Mouse (Mus musculus): ENCODE data around the gene Tmem254c. TPM values are rescaled to one million over a fixed set of nuclear protein-coding genes. Genes with fewer than 3 reads are reported as not detected.
A peak's percentile ranks its signal among the peaks of the same experiment; 100 is the strongest.
"Not testable (repeated sequence)": the region's sequence is repeated elsewhere in the genome, so short reads cannot be mapped to it uniquely, and the experiment has no call there.

The Tmem254c gene
- total RNA-seq (2015; ENCODE audit: low replicate concordance): 1.2 and 24.5 TPM in 2 replicates
- 3.3 and 11.2 TPM in 2 replicates for total RNA-seq (2017; ENCODE audit: low replicate concordance)

DNA sequence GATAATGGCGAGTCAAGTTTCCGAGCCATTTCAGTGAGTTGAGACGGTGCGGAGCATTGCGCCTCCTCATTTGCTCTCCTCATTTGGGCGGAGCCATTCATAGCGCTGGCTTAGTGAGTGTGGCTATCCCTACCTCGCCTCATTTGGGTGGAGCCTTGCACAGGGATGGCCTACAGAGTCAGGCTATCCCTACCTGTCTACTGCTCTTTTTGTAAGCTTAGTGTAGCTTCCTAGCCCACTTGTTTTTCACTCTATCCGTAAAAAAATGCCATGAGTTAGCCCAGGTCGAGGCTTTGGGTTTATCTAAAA is at the start of gene Tmem254c:
Gene Tmem254c (minus strand): TSS at position 31 of the 309 bp plus-strand sequence.
- ATAC-seq (replicated peaks; ENCODE audit: low FRiP score, poor library complexity, severe bottlenecking): peak; percentile 91

DNA sequence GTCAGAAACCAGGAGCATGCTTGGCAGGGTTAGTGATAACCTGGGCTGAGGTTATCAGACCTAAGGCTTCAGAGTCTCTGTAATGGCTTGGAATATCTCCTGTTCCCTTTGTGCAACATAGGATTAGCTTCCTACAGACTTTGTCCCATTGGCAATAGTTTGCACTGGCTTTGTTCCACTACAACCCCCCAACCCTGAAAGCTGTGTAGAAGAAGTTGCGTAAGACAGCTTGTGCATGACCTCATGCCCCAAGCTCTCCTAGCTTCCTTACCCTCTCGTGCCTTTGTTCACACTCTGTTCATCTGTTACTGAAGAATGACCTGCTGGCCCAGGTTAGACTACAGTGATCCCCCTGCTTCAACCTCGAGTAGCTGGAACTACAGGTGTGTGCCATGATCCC is 30.5 kb upstream of the Tmem254c start:
- not testable (repeated sequence) for ATAC-seq (replicated peaks; ENCODE audit: low FRiP score, poor library complexity, severe bottlenecking)

DNA sequence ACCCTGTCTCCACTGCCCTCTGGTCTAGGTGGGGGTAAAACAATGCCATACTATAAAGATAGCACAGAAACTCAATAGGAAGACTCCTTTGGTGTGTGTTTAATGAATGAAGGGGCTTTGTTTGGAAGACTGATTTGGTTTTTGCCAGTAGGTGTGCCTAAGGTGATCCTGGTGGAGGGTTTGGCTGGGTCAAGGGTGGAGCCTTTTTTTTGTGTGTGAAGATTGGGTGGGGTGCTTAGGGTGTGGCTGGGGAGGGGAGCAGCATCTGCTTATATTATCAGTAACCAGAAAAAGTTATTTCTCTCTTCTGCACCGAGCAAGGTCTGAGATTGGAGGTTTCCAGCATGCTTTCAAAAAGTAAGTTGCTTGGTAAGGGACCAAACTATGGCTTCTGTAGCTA is 14.8 kb upstream of the Tmem254c start, which contains the start of gene Cphx3:
Gene Cphx3 (plus strand): TSS at position 301 of the 400 bp plus-strand sequence.
- not testable (repeated sequence) for ATAC-seq (replicated peaks; ENCODE audit: low FRiP score, poor library complexity, severe bottlenecking)

DNA sequence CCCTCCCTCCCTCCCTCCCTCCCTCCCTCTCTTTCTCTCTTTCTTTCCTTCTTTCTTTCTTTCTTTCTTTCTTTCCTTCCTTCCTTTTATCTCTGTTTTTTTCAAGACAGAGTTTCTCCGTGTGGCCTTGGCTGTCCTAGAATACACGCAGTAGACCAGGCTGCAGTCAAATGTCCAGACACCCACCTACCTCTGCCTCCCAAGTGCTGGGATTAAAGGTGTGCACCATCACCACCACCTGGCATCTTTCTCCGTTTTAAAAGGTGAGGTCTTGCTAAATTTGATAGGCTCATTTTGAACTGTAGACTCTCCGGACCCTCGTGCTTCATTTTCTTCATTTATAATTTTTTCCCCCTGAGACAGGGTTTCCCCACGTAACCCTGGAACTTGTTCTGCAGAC is 14.1 kb upstream of the Tmem254c start, which contains the start of gene Cphx2:
Gene Cphx2 (plus strand): TSS at position 301 of the 400 bp plus-strand sequence.
- not testable (repeated sequence) for ATAC-seq (replicated peaks; ENCODE audit: low FRiP score, poor library complexity, severe bottlenecking)

DNA sequence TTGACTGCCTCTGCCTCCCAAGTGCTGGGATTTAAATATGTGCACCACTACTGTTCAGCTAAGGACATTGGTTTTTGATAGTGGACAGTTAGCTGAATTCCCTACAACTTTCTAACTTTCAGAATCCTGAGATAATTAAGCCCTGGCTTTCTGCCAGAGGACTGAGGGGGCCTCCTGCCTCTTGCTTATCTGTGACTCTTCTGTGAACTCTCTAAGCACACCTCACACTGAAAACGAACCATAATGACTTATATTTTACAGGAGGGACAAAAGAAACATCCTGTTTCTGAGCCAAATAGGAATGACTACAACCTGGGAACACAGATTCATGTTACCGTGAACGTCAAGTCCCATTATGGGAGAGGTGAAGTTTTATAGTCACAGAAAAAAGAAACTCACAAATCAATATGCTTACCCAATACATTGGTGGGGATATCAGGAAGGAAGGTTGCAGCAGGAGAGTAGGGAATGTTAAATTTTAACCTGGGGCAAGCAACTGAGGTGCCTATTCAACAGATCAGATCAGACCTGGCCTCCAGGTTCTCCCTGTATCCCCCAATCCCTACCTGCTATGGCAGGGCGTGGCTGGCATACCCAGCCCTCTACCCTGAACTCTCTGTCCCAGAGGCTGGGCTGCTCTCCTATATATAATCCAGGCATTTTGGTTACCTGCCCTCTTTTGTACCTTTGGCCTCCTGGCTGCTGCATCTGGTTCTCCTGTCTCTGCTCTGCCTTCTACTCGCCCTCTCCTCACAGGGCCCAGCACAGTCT is 9.7 kb upstream of the Tmem254c start:
- ATAC-seq (replicated peaks; ENCODE audit: low FRiP score, poor library complexity, severe bottlenecking): not testable (repeated sequence)

DNA sequence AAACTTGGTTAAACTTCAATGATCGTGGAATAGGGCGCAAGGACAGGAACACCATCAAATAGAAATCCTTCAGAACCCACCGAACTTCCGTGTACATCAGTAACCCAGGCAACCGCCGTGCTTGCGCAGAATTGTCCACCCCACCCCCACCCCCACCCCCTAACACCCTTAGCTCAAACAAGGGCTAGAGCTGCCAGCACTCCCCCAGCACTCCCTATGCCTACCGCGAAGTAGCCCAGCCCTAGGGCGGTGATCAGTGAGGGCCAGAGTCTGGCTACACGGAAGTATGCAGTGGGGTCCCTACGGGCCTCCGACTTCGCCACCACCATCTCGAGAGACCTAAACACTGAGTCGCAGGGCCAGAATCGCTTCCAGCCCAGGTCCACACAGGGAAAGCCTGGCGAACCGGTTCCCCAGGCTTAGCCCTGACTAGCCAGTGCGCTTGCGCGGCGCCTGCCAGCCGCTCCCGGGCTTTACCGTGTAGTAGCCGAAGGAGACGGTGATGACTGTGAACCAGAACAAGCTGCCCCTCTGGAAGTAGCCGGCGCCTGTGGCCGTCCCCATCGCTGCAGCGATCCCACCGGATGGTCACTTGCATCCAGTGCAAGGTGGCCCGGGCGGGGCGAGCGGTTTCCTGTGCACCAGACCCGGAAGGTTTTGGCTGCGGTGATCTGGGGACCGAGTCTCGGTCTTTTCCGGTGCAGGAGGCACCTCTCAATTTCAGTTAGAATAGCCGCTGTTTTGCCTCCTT is 406 bp downstream of the Tmem254c start:
- ATAC-seq (replicated peaks; ENCODE audit: low FRiP score, poor library complexity, severe bottlenecking): peak; percentile 43; the same call in 1 of the 2 replicates

DNA sequence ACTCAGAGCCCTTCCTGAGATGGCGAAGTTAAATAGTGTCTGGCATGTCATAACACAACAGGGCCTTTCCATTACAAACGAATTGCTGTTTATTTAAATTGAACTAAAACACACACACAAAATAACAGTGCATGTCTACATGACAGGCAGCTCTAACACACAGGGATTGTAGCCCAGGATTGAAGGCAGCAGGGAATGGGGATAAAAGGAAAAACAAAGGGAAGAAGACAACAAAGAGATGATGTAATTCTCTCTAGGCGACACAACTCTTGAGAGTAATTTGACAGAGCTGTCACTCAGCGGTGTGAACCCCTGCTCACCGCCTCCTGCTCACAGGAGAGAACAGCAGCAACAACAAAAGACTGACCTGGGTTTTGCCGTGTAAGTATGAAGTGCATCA is 7.8 kb downstream of the Tmem254c start:
- not testable (repeated sequence) for ATAC-seq (replicated peaks; ENCODE audit: low FRiP score, poor library complexity, severe bottlenecking)

DNA sequence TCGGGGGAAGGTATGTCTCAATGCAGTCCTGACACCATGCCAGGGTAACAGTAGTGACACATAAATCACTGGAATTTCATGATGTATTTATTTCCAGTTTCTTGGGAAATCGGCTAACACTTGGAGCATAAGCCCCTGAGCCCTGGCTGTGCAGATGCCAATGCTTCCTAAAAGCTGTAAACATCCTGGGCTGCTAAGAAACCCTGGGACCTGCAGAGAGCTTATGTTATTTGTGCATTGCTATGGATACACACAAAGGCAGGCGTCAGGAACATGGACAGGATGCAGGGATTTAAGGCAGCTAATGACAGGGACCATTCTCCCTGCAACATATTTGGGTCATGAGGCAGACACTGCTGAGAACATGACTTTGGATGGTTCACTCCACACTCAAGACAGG is 9.0 kb downstream of the Tmem254c start:
- ATAC-seq (replicated peaks; ENCODE audit: low FRiP score, poor library complexity, severe bottlenecking): not testable (repeated sequence)

DNA sequence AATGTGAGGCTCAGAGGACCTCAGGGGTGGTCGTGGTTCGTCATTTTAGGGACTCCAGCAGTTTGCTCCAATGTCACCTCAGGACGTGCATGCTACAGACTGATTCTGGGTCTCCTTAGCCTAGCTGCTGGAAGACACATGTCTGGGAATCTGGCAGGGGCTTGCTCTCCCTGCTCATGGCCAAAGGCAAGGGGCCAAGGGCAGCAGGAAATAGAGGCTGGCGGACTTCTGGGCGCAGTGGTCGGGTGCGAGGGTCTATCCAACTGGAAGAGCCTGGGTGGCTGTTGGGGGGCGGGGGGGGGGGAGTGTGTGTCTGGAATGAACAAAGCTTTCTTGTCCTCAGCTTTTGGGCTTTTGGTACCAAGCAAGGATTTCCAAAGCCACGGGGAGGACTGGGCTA is 18.4 kb downstream of the Tmem254c start:
- not testable (repeated sequence) for ATAC-seq (replicated peaks; ENCODE audit: low FRiP score, poor library complexity, severe bottlenecking)

DNA sequence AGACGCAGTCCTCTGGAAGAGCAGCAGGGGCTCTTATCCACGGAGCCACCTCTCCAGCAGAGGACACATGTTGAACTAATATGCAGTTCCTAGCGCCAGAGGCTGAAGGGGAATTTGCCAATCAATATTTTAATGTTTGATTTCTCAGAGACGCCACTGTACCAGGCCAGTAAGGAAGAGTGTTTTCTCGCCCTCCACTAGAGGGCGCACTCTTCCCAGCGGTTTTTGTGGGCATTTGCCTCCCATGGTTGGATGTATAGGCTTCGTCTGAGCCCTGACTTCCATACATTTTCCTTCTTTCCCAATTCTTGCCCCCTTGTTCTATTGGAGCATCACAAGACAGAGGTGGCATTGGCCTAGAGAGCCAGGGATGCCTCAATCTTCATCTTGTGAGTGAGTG is 20.1 kb downstream of the Tmem254c start:
- peak; percentile 60 for ATAC-seq (replicated peaks; ENCODE audit: low FRiP score, poor library complexity, severe bottlenecking)

DNA sequence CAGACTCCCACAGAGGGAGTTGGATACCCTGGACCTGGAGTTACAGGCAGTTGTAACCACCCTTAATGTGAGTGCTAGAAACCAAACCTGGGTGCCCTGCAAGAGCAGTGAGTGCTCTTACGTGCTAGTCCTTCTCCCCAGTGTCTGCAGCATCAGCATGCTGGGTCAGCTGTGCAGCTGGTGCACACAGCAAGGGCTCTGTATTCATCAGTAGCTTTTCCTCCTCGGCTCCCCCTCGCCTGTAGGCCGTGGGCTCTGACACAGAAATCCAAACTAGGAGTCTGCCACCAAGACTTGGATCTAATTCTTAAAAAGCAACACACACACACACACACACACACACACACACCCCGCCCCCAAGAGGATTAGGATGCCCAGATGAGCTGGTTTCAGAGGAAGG is 22.1 kb downstream of the Tmem254c start:
- ATAC-seq (replicated peaks; ENCODE audit: low FRiP score, poor library complexity, severe bottlenecking): not testable (repeated sequence)

DNA sequence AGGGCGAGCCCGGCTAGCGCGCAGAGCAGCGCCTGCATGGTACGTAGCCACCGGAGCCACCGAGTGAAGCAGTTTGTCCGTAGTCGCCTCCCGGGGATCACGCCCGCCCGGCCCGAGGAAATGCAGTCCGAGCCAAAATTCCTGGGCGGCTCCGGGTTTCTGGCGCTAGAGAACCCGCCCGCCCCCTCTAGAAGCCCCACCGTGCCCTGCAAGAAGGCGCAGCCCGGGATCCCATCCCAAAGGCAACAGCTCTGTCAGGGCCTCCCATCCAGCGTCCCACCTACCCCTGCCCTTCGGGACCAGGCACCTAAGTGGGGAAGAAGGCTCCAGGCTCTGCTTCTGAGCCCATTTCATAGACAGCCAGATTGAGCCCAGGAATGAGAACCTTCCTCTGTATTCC is 24.5 kb downstream of the Tmem254c start, which contains the start of gene Gm9780:
Gene Gm9780 (minus strand): TSS at position 101 of the 400 bp plus-strand sequence.
- not testable (repeated sequence) for ATAC-seq (replicated peaks; ENCODE audit: low FRiP score, poor library complexity, severe bottlenecking)

DNA sequence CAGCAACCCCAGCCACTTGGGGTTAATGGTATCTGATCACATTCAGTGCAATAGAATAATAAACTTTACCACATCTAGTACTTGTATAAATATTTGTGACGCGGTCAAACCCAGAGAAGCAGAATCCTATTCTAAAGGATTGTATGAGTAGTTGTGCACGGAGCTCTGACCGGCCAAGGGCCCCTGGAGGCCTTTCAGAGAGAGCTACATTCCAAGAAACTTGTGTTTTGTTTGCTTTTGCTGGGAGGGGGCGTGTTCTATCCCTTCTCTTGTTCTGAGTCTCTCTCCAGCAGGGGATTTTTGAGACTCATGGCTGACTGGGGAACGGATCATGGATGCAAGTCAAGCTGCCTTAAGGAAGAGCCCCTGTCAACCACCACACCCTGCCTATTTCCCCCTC is 31.7 kb downstream of the Tmem254c start:
- ATAC-seq (replicated peaks; ENCODE audit: low FRiP score, poor library complexity, severe bottlenecking): not testable (repeated sequence)

DNA sequence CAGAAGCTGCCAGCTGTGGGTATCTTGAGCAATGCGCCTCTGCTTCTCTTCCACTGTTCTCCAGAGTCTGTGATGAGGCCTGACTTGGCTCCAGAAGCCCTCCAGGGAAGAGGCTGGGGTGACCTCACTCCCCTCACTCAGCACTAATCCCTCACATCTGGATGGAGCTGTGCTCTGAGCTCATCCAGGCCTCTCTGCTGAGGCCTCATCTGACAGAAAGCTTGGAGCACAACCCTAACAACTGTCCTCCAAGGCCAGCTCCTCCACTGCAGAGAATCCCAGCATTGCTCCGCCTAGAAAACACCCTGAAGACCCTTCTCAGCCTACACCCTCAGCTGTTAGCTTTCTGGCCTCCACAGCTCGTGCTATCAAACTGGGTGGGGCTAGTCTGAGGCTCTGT is 32.8 kb downstream of the Tmem254c start:
- ATAC-seq (replicated peaks; ENCODE audit: low FRiP score, poor library complexity, severe bottlenecking): not testable (repeated sequence)

DNA sequence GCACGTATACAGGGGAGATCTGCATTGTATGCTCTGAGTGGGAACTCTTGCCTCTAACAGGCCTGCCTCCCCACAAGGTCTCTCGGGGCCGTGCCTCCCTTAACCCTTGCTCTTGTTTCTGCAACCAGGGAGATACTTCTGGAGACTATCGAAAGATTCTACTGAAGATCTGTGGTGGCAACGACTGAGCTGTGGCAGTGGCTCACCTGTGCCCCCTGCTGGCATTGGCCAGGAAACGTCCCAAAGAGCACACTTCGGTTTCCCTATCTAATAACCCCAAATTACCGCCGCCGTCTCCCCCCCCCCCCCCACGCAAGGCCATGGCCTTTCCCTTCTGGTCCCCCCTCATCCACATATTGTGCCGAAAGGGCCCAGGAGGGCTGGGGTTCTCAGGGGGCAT is 41.5 kb downstream of the Tmem254c start:
- not testable (repeated sequence) for ATAC-seq (replicated peaks; ENCODE audit: low FRiP score, poor library complexity, severe bottlenecking)

DNA sequence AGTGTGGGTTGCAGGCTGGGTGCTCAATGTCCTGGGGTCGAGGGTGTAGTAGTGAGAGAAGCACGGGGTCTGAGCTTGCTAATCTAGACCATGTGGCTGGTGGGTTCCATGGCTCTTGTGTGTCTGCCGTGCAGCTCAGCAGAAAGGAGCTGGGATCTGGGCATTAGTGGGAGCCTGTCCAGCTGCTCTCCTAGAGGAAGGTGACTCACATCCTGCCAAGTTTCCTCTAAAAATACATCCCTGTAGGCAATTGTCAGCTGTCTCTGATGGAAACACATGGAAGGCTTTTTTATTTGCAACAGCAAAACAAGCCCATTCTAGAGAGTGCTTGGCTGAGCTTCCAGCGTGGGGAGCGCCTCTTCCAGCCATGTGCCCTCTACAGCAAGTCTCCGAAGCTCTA is 44.3 kb downstream of the Tmem254c start:
- not testable (repeated sequence) for ATAC-seq (replicated peaks; ENCODE audit: low FRiP score, poor library complexity, severe bottlenecking)

DNA sequence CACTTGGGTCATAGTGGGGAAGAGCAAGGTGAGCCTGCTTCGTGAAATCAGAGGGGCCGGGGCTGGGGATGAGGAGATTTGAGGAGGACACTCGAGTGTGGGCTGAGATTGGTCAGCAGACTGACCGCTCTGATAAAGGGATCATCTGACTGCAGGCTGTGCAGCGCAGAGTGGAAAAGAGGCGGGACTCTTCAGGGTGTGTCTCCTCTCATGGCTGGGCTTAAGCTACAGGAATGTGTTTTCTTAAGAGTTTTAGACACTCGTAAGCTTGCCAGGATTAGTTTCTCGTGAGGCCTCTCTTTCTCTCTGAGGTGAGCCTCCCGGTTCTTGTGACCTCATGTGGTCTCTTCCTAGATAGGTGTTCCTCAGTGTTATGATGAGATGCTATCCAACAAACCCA is 45.6 kb downstream of the Tmem254c start:
- ATAC-seq (replicated peaks; ENCODE audit: low FRiP score, poor library complexity, severe bottlenecking): not testable (repeated sequence)

DNA sequence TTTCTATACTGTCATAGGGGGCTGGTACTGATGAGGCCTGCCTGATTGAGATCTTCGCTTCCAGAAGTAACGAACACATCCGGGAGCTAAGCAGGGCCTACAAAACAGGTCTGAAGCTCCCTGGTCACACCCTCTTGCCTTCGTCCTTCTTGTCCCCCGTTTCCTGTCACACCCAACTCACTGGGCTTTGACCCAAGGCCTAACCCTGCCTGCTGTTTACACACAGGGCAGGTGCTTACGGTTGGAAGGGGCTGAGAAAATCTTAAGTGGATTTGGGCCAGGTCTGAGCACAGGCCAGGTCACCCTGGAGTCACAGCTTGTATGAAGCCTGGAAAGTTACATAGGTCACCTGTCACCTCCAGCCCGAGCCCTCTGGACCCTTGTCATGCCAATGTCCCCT is 50.7 kb downstream of the Tmem254c start:
- not testable (repeated sequence) for ATAC-seq (replicated peaks; ENCODE audit: low FRiP score, poor library complexity, severe bottlenecking)

Data from erythroblast, adult 5-6 weeks (primary cell).